Mouse (Mus musculus) ES-Bruce4 (cell line): ENCODE results near the gene Rtn1. TPM values are rescaled to one million over a fixed set of nuclear protein-coding genes. Genes with fewer than 3 reads are reported as not detected.

Source experiments
- H3K27ac ChIP-seq: 2 replicates; pipeline ENCODE4 v1.5.1; 2012; ENCODE audit warnings: low read length, inconsistent platforms; ENCODE audit not compliant: insufficient read depth
- H3K27me3 ChIP-seq: 2 replicates; pipeline ENCODE4 v1.6.1; 2012; ENCODE audit warnings: mild to moderate bottlenecking, low read length, inconsistent platforms; ENCODE audit not compliant: control insufficient read depth, poor library complexity, insufficient read depth, severe bottlenecking
- H3K36me3 ChIP-seq: 2 replicates; pipeline ENCODE4 v1.6.1; 2012; ENCODE audit warnings: inconsistent platforms, mild to moderate bottlenecking, low read length, moderate library complexity; ENCODE audit not compliant: control insufficient read depth, poor library complexity, insufficient read depth, severe bottlenecking
- H3K4me1 ChIP-seq: one replicate; pipeline ENCODE4 v1.8.1; 2011; ENCODE audit warnings: low read length; ENCODE audit not compliant: control insufficient read depth, insufficient read depth
- H3K4me3 ChIP-seq: 2 replicates; pipeline ENCODE4 v1.5.1; 2011; ENCODE audit warnings: low read depth, mild to moderate bottlenecking, low read length
- H3K9ac ChIP-seq: 2 replicates; pipeline ENCODE4 v1.6.1; 2012; ENCODE audit warnings: low read depth, mild to moderate bottlenecking, inconsistent platforms; ENCODE audit not compliant: poor library complexity, severe bottlenecking
- H3K9me3 ChIP-seq: replicated peaks from 2 replicates; pipeline ENCODE4 v1.6.1; 2012; ENCODE audit warnings: mild to moderate bottlenecking, low read length, inconsistent platforms; ENCODE audit not compliant: control insufficient read depth, poor library complexity, insufficient read depth, severe bottlenecking
- CTCF ChIP-seq: IDR thresholded peaks from one replicate; pipeline ENCODE4 v1.8.1; 2011; ENCODE audit warnings: low read depth, low read length
- EP300 ChIP-seq: IDR thresholded peaks from 2 replicates; pipeline ENCODE4 v1.6.1; 2011; ENCODE audit warnings: low read depth, low read length; ENCODE audit not compliant: insufficient read depth
- POLR2A ChIP-seq: IDR thresholded peaks from one replicate; pipeline ENCODE4 v1.8.1; 2011; ENCODE audit warnings: low read length; ENCODE audit not compliant: insufficient read depth
- polyA plus RNA-seq: library from polyadenylated mRNA; stranded (reverse); fragments of >200 nt; gene quantifications from 2 replicates; pipeline ENCODE4 v1.2.4, GENCODE M21; 2011; ENCODE audit warnings: low read depth; ENCODE audit not compliant: missing spikeins, insufficient read depth, insufficient read length

The Rtn1 gene
- polyA plus RNA-seq, 1 experiment: 6.3 TPM

DNA sequence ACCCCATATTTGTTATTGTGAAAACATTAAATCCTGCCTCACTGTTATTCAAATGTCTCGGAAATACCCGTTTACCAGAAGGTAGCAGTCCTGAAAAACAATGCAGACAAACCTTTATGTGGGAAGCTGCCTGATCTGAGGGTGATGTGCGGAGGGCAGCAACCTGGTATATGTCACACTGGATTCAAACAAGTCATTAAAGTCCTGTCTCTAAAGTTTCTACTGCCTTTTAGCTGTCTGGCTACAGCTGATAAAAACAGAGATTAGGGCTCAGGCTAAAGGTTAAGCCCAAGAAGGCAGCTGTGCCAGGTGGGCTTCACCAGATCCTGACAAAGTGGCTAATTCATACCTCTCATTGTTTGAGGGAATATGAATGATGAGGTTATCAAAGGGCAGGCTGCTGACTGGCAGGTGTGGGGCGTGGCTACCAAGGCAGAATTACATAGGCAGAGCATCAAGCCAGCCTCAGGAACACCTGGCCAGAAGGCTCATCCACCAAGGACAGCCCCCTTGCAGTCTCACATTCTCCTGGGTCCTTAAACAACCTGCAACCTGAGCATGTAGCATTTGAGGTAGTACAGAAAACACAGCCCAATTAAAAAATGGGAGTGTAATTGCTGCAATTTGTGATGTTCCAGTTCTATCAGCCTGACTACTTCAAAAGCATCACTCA is 121.4 kb downstream of the Rtn1 start:
- no peaks in the 10 kb centered on the region for H3K36me3 ChIP-seq
- no peaks in the 10 kb centered on the region for H3K9me3 ChIP-seq
- no peak overlapping the region for H3K4me3 ChIP-seq
- no peaks in the 10 kb centered on the region for H3K27me3 ChIP-seq
- H3K27ac ChIP-seq: no peak overlapping the region
- no peak overlapping the region for H3K9ac ChIP-seq
- TF ChIP-seq CTCF: no peak
- TF ChIP-seq POLR2A: no peak
- no peak for TF ChIP-seq EP300
- no peaks in the 10 kb centered on the region for H3K4me1 ChIP-seq

GRCm38 (mm10) chr12:72285366-72286345 is 123.2 kb downstream of the Rtn1 start:
- Histone ChIP-seq H3K36me3 (no peaks in the 10 kb centered on the region), H3K9me3 (0 out of 2 replicates have a peak, but pooled peaks cover 2% of the 10 kb centered on the region), H3K4me3 (no peak overlapping the region), H3K4me1 (no peaks in the 10 kb centered on the region), H3K27me3 (no peaks in the 10 kb centered on the region), H3K9ac (no peak overlapping the region), H3K27ac (no peak overlapping the region)
- no peak for TF ChIP-seq POLR2A
- TF ChIP-seq EP300: no peak

DNA sequence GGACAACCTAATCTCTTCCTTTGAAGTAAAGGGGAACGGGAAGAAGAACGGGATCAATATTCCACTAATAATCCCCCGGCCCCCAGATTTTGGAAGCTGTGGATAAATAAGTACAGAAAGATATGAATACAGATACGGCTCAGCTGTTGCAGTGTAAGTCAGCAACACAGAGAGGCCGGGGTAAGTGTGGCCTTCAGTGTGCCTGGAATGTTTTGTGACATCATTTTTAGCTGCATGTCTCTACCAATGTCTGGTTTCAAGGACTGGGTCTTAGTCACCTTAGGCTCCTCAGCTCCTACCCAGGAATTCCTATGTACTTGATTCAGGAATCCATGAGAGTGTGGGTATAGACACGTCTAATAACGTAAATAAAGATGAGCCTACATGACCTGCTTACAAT is 124.3 kb downstream of the Rtn1 start:
- Histone ChIP-seq H3K27ac (no peak overlapping the region), H3K36me3 (no peaks in the 10 kb centered on the region), H3K9ac (no peak overlapping the region), H3K27me3 (no peaks in the 10 kb centered on the region; the same call in 1 of the 2 replicates), H3K4me1 (no peaks in the 10 kb centered on the region), H3K9me3 (0 out of 2 replicates have a peak, but pooled peaks cover 2% of the 10 kb centered on the region), H3K4me3 (no peak overlapping the region)
- TF ChIP-seq POLR2A (no peak), CTCF (no peak), EP300 (no peak)

- Histone ChIP-seq H3K27me3 (no peaks in the 10 kb centered on the region; the same call in 1 of the 2 replicates), H3K36me3 (no peaks in the 10 kb centered on the region), H3K4me1 (no peaks in the 10 kb centered on the region), H3K27ac (no peak overlapping the region), H3K4me3 (no peak overlapping the region), H3K9me3 (0 out of 2 replicates have a peak, but pooled peaks cover 2% of the 10 kb centered on the region), H3K9ac (no peak overlapping the region)
- TF ChIP-seq CTCF (no peak), EP300 (no peak), POLR2A (no peak)
These were observed 129.6 kb downstream of the Rtn1 start for GRCm38 (mm10) chr12:72279129-72279875.

DNA sequence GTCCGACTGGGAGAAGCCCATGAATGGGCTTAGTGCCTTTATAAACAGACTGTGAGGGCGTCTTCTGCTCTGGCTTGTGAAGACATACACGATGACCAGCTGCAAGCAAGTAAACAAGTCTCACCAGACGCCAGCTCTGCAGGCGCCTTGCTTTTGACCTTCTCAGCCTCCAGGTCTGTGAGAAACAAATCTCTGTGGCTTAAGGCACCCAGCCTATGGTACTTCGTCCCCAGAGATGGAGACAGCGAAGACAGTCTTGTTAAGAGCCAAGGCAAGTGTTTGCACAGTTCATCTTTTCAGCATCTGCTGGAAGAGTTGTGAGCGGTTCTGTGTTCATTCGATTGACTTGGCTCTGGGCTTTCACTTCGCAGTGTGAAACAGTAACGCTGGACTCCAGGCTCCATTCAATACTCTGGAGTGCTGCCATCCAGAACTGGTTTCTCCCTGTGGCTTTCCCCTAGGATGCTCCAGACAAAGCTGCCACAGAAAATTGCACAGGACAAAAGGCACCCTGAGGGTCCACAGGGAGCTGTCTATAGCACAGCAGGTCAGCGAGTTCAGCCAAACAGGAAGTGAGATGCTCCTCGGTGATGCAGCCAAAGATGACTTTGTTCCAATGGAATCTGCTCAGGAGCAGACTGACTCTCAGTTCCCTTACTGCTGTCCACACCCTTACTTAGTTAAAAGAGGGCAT is 135.0 kb downstream of the Rtn1 start:
- no peaks in the 10 kb centered on the region for H3K4me1 ChIP-seq
- no peak overlapping the region for H3K4me3 ChIP-seq
- no peak overlapping the region for H3K27ac ChIP-seq
- no peaks in the 10 kb centered on the region for H3K9me3 ChIP-seq
- TF ChIP-seq POLR2A (no peak), EP300 (0 out of 2 replicates have a peak, but pooled peaks have one; percentile 43), CTCF (no peak)
- no peaks in the 10 kb centered on the region for H3K36me3 ChIP-seq
- no peak overlapping the region for H3K9ac ChIP-seq
- no peaks in the 10 kb centered on the region for H3K27me3 ChIP-seq
